Mouse (Mus musculus) midbrain, embryonic 14.5 days (tissue): Measurements from ENCODE around the gene Slco3a1. TPM values are rescaled to one million over a fixed set of nuclear protein-coding genes. Genes with fewer than 3 reads are reported as not detected.

Experiments used
- ATAC-seq: fragments of 200-750 bp; cut with Nextera tagmentation; 2 replicates; pipeline ENCODE4 v1.8.0; 2017; ENCODE audit warnings: moderate number of reproducible peaks, moderate library complexity; ENCODE audit not compliant: low FRiP score, low TSS enrichment
- DNase-seq: peaks from one replicate; pipeline ENCODE4 v3.0.0-alpha.2; 2015
- H3K27ac ChIP-seq: fragments of 300-500 bp; sonication (generic); replicated peaks from 2 replicates; pipeline ENCODE4 v1.5.1; 2014; ENCODE audit warnings: mild to moderate bottlenecking, low read depth, low read length, moderate library complexity
- H3K27me3 ChIP-seq: fragments of 300-500 bp; sonication (generic); 2 replicates; pipeline ENCODE4 v1.6.1; 2014; ENCODE audit warnings: low read length, control low read depth, mixed read lengths; ENCODE audit not compliant: control insufficient read depth, insufficient read depth
- H3K36me3 ChIP-seq: fragments of 300-500 bp; sonication (generic); 2 replicates; pipeline ENCODE4 v1.6.1; 2014; ENCODE audit warnings: low read length, control low read depth; ENCODE audit not compliant: control insufficient read depth, insufficient read depth
- H3K4me1 ChIP-seq: fragments of 300-500 bp; sonication (generic); 2 replicates; pipeline ENCODE4 v1.6.1; 2014; ENCODE audit warnings: mild to moderate bottlenecking, antibody characterized with exemption, low read length, control low read depth; ENCODE audit not compliant: control insufficient read depth, insufficient read depth
- H3K4me2 ChIP-seq: fragments of 300-500 bp; sonication (generic); 2 replicates; pipeline ENCODE4 v1.6.1; 2014; ENCODE audit warnings: mild to moderate bottlenecking, low read length, moderate library complexity
- H3K4me3 ChIP-seq: fragments of 300-500 bp; sonication (generic); replicated peaks from 2 replicates; pipeline ENCODE4 v1.5.1; 2014; ENCODE audit warnings: low read depth, low read length
- H3K9ac ChIP-seq: fragments of 300-500 bp; sonication (generic); replicated peaks from 2 replicates; pipeline ENCODE4 v1.6.1; 2014; ENCODE audit warnings: mild to moderate bottlenecking, low read length, moderate library complexity
- H3K9me3 ChIP-seq: fragments of 300-500 bp; sonication (generic); 2 replicates; pipeline ENCODE4 v1.6.1; 2016; ENCODE audit warnings: low read length, control low read depth, mixed read lengths; ENCODE audit not compliant: control insufficient read depth
- WGBS: fragments of 180-500 bp; shearing (Covaris S2); extraction: QIAGEN DNeasy Blood & Tissue Kit; methylation state at CpG from one replicate; pipeline ENCODE4 v1.1.7; 2014; 5-methylcytosine and 5-hydroxymethylcytosine counted together
- polyA plus RNA-seq: library from polyadenylated mRNA; unstranded; fragments of >200 nt; fragmentation: Nextera tagmentation; extraction: Ambion mirVana; gene quantifications from 2 replicates; pipeline ENCODE4 v1.2.1, GENCODE M21; 2014

Gene Slco3a1
- polyA plus RNA-seq, 1 experiment from 2014 or later = 18.9 TPM

DNA sequence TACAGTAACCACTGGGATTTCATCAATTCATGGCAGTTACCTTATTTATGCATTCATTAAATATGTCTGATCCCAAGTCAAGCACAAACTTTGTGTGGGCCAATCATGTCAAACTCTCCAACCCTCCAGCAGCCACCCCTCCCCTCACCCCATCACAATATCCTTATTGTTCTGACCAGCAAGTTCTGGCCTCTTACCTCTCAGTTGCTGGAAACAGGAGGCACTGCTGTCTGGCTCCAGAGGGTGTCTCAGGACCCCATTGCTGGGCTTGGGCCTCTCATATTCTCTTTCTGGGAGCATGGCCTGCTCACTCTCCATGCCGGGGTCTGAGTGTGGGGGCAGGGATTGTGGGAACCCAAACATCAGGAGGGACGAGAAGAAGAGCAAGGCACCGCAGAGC is 208.1 kb downstream of the Slco3a1 start:
- ATAC-seq = no peak
- DNase-seq = no peak
- 75% methylated on average over 3 of the region's 3 CpGs for WGBS

DNA sequence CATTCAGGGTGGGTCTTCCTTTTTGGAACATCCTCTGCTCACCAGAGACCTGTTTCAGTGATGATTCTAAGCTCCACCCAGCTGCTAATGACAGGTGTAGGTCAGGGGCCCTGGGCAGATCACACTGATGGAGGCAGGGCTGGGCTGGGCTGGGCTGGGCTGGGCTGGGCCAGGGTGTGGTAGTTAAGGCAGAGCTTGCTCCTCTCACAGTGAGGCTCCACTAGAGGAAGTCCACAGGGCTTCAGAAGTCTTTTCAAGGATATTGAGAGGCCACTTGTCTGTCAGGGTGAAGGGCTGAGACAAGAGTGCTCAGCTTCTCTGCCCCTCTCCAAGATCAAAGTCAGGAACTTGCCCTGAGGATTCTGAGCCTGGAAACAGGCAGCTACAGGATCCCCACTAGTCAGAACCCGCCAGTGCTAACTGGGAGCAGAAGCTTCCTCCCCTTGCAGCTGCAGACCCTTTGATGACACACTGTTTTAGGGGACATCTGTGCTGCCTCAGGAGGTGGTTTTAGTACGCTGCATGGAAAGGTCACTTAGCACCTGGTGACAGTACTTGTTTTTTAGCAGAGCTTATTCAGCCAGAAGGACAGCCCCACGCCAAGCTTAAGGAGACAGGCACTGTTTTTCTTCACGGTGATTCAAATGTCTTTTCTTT is 213.3 kb downstream of the Slco3a1 start:
- no peak overlapping the region for H3K4me2 ChIP-seq
- no peaks in the 10 kb centered on the region for H3K36me3 ChIP-seq
- H3K27me3 ChIP-seq = no peaks in the 10 kb centered on the region
- WGBS = 45% methylated on average over 4 of the region's 4 CpGs
- H3K27ac ChIP-seq = no peak overlapping the region
- H3K4me3 ChIP-seq = no peak overlapping the region
- no peaks in the 10 kb centered on the region for H3K4me1 ChIP-seq
- DNase-seq (no peak), ATAC-seq (no peak)
- H3K9ac ChIP-seq = no peak overlapping the region
- H3K9me3 ChIP-seq = no peaks in the 10 kb centered on the region

More for the DNA sequence above, 208.1 kb downstream of the Slco3a1 start:
- peaks cover 19% of the 10 kb centered on the region; the same call in 1 of the 2 replicates for H3K4me1 ChIP-seq
- H3K27ac ChIP-seq = no peak overlapping the region
- H3K27me3 ChIP-seq = no peaks in the 10 kb centered on the region
- H3K9me3 ChIP-seq = no peaks in the 10 kb centered on the region
- no peak overlapping the region for H3K4me2 ChIP-seq
- no peaks in the 10 kb centered on the region for H3K36me3 ChIP-seq
- H3K4me3 ChIP-seq = no peak overlapping the region
- H3K9ac ChIP-seq = no peak overlapping the region

DNA sequence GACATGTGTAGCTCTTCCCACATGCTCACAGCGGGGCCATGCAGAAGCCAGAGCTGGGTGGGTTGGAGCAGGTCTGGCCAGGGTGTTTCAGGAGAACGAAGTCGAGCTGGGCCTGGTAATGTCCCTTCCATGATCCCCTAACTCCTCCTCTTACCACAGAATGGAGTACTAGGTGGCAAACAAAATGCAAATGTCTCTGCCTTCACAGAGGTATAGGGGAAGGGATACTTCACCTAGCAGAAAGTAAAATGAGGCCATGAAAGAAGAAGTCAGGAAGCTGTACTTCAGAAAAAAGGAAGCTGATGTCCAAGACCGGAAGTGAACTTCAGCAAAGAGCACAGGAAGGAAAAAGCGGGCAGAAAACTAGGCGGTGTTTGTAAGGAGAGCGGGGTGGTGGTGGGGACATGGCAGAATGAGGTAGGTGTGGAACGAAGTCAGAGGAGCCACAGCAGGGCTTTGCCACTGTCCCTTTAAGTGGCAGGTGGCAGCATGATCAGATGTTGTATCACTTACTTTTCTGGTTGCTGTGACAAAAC is 214.1 kb downstream of the Slco3a1 start:
- no peak for DNase-seq
- Histone ChIP-seq H3K27me3 (no peaks in the 10 kb centered on the region), H3K27ac (no peak overlapping the region), H3K4me3 (no peak overlapping the region), H3K4me2 (no peak overlapping the region), H3K36me3 (no peaks in the 10 kb centered on the region), H3K9me3 (no peaks in the 10 kb centered on the region), H3K4me1 (no peaks in the 10 kb centered on the region), H3K9ac (no peak overlapping the region)
- 95% methylated on average over 8 of the region's 8 CpGs for WGBS
- no peak for ATAC-seq

DNA sequence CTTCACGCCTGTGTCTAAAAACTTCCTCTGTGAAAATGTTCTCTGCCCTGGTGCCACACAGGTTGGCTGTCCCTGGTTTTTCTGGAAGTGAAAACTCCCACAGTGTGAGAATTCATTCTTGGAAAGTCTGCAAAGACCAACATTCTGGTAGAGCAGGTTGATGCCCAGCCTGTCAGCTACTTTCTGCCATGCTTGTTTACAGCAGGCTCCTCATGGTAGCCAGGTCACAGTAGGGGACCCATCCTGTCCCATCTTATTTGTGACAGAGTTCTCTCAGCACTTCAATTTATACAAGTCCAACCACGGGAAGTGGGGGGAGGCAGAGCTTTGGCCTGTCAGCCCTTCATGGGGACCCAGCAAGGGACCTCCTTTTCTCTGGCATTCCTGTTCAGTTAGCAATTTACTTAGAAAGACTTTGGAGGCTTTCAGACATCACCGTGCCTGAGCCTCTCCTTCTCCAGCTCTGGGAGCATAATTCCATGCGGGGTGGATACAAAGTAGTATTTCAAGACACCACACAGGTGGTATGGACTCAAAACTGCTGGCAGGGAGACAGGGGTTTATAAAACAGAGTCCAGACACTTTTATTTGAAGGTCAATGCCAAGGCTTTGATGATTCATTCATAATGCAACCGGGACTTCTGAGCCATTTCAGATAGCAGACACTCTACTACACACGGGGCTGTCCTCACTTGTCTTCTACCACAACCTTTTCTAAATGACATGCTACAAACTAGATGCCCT is 216.7 kb downstream of the Slco3a1 start:
- no peaks in the 10 kb centered on the region for H3K9me3 ChIP-seq
- no peak overlapping the region for H3K4me3 ChIP-seq
- no peaks in the 10 kb centered on the region for H3K4me1 ChIP-seq
- H3K4me2 ChIP-seq = no peak overlapping the region
- H3K9ac ChIP-seq = no peak overlapping the region
- H3K27ac ChIP-seq = no peak overlapping the region
- no peaks in the 10 kb centered on the region for H3K27me3 ChIP-seq
- no peaks in the 10 kb centered on the region for H3K36me3 ChIP-seq
- ATAC-seq = no peak
- 79% methylated on average over 6 of the region's 6 CpGs for WGBS
- DNase-seq = no peak

DNA sequence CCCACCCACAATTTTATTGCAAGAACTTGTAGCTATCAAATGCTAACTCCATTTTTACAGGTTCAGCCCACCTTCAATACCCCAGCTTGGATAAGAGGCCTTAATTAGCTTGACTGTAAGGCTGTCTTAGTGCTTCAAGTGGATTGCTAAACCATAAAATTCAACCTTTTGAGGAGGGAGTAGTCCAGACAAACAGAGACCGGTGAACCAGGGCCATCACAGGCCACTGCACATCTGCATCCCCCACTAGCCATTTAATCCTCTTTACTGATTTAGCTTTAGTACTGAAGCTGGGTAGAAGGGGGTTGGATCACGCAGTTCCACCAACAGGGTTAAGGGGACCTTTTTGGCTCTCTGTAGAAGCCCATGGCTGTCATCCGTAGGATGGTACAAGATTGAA is 222.3 kb downstream of the Slco3a1 start:
- no peaks in the 10 kb centered on the region for H3K9me3 ChIP-seq
- no peak overlapping the region for H3K9ac ChIP-seq
- WGBS = 32% methylated on average over 3 of the region's 3 CpGs
- no peaks in the 10 kb centered on the region for H3K36me3 ChIP-seq
- DNase-seq = no peak
- no peak overlapping the region for H3K27ac ChIP-seq
- no peak overlapping the region for H3K4me2 ChIP-seq
- no peaks in the 10 kb centered on the region for H3K27me3 ChIP-seq
- no peak for ATAC-seq
- H3K4me3 ChIP-seq = no peak overlapping the region
- no peaks in the 10 kb centered on the region for H3K4me1 ChIP-seq

DNA sequence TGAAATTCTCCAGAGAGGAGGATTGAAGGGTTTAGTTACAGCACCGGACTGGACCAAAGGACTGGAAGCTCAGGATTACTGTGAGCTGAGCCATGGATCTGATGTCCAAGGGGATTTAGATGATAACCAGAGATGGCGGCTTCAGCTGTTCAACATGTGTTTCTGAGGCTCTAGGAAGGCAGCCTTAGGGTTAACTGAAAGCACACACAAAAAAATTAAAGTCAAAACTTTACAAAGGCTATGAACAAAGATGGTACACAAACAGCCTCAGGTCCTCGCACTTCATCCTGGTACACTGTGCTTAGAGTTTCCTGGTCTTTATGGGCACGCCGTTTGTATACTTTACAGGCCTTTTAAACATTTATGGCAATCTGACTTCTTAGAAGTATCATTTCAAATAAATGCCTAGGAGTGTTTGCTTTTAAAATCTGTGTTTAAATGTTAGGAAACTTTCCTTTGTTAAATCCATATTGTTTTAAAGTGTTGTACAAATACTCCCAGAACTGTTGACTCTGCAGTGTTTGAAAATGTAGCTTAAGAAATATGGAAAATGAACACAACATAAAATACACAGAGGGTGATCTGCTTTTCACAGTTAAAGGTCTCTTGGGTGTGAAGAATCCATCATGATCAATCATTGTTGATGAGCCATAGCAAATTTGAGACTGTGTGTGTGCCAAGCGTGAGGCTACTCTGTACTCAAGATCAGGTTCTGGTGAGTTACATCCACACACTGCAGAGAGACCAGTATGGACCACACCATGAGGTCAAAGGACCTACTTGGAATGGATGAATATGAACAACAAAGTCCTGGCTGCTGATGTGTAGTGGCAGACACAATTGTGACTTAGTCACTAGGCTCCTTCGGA is 223.5 kb downstream of the Slco3a1 start:
- WGBS = 69% methylated on average over 7 of the region's 7 CpGs

DNA sequence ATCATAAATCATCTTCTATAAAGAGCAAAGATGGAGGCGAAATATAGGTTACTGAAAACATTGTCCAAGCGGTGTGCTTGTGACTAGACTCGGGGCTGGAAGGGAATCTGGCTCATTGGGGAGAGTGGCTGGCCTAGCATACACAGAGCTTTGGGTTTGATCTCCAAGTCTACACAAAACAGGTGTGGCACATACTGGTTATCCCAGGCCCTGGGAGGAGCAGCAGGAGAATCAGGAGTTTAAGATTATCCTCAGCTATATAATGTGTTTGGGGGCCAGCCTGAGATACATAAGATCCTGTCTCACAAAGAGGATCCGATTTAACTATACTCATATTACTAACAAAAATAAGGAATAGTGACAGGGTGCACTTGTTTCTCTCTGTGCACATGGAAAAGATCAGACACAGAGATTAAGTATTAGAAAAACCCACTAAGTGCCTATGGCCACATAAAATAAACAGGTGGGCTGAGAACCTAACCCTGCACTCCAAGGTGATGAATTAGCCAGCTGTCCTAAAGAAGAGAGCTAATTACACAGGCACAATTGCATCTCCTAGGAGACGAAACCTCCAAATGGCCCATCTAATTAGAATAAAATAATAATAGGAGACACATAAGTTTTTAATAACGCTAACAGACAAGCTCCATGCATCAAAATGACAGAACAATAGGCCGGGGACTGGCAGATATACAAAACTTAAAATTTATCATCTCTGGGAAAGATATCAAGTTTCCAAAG is 224.3 kb downstream of the Slco3a1 start:
- Histone ChIP-seq H3K9me3 (no peaks in the 10 kb centered on the region), H3K4me1 (peaks cover 3% of the 10 kb centered on the region; the same call in 1 of the 2 replicates), H3K9ac (no peak overlapping the region), H3K27me3 (no peaks in the 10 kb centered on the region), H3K36me3 (no peaks in the 10 kb centered on the region), H3K27ac (no peak overlapping the region), H3K4me3 (no peak overlapping the region), H3K4me2 (no peak overlapping the region)
- 79% methylated on average over 7 of the region's 7 CpGs for WGBS
- no peak for ATAC-seq
- DNase-seq = no peak

More for the DNA sequence above, 223.5 kb downstream of the Slco3a1 start:
- H3K27ac ChIP-seq = no peak overlapping the region
- H3K9ac ChIP-seq = no peak overlapping the region
- no peaks in the 10 kb centered on the region for H3K4me1 ChIP-seq
- H3K4me2 ChIP-seq = no peak overlapping the region
- H3K27me3 ChIP-seq = no peaks in the 10 kb centered on the region
- ATAC-seq = no peak
- no peaks in the 10 kb centered on the region for H3K36me3 ChIP-seq
- no peaks in the 10 kb centered on the region for H3K9me3 ChIP-seq
- no peak overlapping the region for H3K4me3 ChIP-seq
- no peak for DNase-seq

DNA sequence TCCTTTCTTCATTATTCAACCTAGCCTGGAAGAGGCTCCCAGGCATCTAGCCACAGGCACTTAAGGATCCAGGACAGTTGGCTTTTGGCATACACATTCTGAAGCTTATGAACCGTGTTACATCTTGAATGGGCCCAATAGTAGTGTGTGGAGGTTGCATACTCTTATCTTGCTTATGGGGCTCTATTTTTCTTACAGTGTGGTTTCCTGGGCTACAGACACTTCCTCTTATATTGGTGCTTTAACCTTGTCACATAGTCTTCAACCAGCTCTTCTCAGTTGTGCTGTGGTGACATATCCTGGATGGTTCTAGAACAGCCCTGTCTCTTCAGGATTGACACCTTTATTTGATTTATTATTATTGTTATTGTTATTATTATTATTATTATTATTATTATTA is 225.6 kb downstream of the Slco3a1 start:
- no peak for ATAC-seq
- H3K36me3 ChIP-seq = no peaks in the 10 kb centered on the region

More for the DNA sequence above, 225.6 kb downstream of the Slco3a1 start:
- peaks cover 12% of the 10 kb centered on the region; the same call in 1 of the 2 replicates for H3K4me1 ChIP-seq
- WGBS = 90% methylated on average over 1 of the region's 1 CpGs
- no peak for DNase-seq
- H3K9me3 ChIP-seq = no peaks in the 10 kb centered on the region
- H3K9ac ChIP-seq = no peak overlapping the region
- no peak overlapping the region for H3K27ac ChIP-seq
- no peaks in the 10 kb centered on the region for H3K27me3 ChIP-seq
- H3K4me3 ChIP-seq = no peak overlapping the region
- no peak overlapping the region for H3K4me2 ChIP-seq
